Mouse (Mus musculus): Measurements from ENCODE around the gene 1810030O07Rik. TPM values are rescaled to one million over a fixed set of nuclear protein-coding genes. Genes with fewer than 3 reads are reported as not detected.
A peak's percentile ranks its signal among the peaks of the same experiment; 100 is the strongest.
"Not testable (repeated sequence)": the region's sequence is repeated elsewhere in the genome, so short reads cannot be mapped to it uniquely, and the experiment has no call there.

Gene 1810030O07Rik
- polyA plus RNA-seq (2012; rRNA removed) = 13.3 and 13.6 TPM in 2 replicates

- DNase-seq (ENCODE audit: low read depth) = peak; percentile 27
Observed at GRCm38 (mm10) chrX:12673054-12673775, at the start of gene 1810030O07Rik. TSS of gene 1810030O07Rik (minus strand) at chrX:12673668.

GRCm38 (mm10) chrX:12716036-12716435, 42.6 kb upstream of the 1810030O07Rik start:
- DNase-seq (ENCODE audit: low read depth) = no peak

GRCm38 (mm10) chrX:12713796-12714195, 40.3 kb upstream of the 1810030O07Rik start:
- DNase-seq (ENCODE audit: low read depth) = no peak

- no peak for DNase-seq (ENCODE audit: low read depth)
Observed at GRCm38 (mm10) chrX:12686910-12687309, 13.4 kb upstream of the 1810030O07Rik start.

GRCm38 (mm10) chrX:12686071-12686470, 12.6 kb upstream of the 1810030O07Rik start:
- DNase-seq (ENCODE audit: low read depth) = no peak

- DNase-seq (ENCODE audit: low read depth) = no peak
Observed at GRCm38 (mm10) chrX:12677396-12677795, 3.9 kb upstream of the 1810030O07Rik start.

- DNase-seq (ENCODE audit: low read depth) = no peak
Observed at GRCm38 (mm10) chrX:12653879-12654278, 19.6 kb downstream of the 1810030O07Rik start.

- no peak for DNase-seq (ENCODE audit: low read depth)
Observed at GRCm38 (mm10) chrX:12651906-12652305, 21.6 kb downstream of the 1810030O07Rik start.

GRCm38 (mm10) chrX:12645531-12646304, 27.8 kb downstream of the 1810030O07Rik start:
- DNase-seq (ENCODE audit: low read depth) = no peak

GRCm38 (mm10) chrX:12644976-12645375, 28.5 kb downstream of the 1810030O07Rik start:
- no peak for DNase-seq (ENCODE audit: low read depth)

GRCm38 (mm10) chrX:12625131-12625530, 48.3 kb downstream of the 1810030O07Rik start:
- no peak for DNase-seq (ENCODE audit: low read depth)

- DNase-seq (ENCODE audit: low read depth) = not testable (repeated sequence)
Observed at GRCm38 (mm10) chrX:12612360-12612759, 61.1 kb downstream of the 1810030O07Rik start.

GRCm38 (mm10) chrX:12611211-12611610, 62.3 kb downstream of the 1810030O07Rik start:
- DNase-seq (ENCODE audit: low read depth) = no peak

- not testable (repeated sequence) for DNase-seq (ENCODE audit: low read depth)
Observed at GRCm38 (mm10) chrX:12610541-12610940, 62.9 kb downstream of the 1810030O07Rik start.

Other genes starting within 250 kb of the 1810030O07Rik start
- 26.5 and 32.1 TPM in 2 replicates for gene Atp6ap2, start 85.9 kb downstream of the 1810030O07Rik start, polyA plus RNA-seq (2012; rRNA removed)
- gene Med14, start 88.4 kb upstream of the 1810030O07Rik start, polyA plus RNA-seq (2012; rRNA removed) = 28.4 and 29.3 TPM in 2 replicates